ENCODE assay signal across 12 mouse cellular contexts in the genomic region with DNA sequence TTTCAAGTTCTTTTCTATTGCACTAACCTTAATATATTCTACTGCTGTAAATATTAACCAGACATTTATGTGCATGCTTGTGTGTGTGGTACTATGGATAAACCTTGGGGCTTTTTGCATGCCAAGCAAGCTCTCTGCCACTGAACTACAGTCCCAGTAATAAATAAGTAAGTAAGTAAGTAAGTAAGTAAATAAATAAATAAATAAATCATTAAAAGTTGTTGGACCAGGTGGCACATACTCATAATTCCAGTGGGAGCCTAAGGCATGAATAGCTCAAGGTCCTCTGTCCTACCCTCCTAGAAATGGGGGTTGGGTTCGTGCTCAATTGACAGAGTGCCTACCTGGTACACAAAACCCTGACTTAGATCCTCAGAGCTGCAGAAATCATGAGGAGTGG.
"Had no signal": no experiment of that assay in that cellular context is flagged by ENCODE, and none has a peak within 500 bp of the region (broad histone marks: within the 10 kb centered on the region; RNA-seq: fewer than 3 reads in every experiment).

No protein-coding gene starts in this region.

- H3K9ac ChIP-seq: limb, embryonic 12.5 days; liver, embryonic 13.5 days; midbrain, embryonic 13.5 days had no signal

- ATAC-seq: intestine, postnatal 0 days; midbrain, embryonic 13.5 days had no signal

- H3K36me3 ChIP-seq: liver, embryonic 13.5 days; midbrain, embryonic 13.5 days had no signal

- H3K4me1 ChIP-seq: limb, embryonic 12.5 days; midbrain, embryonic 13.5 days had no signal

- H3K4me3 ChIP-seq: limb, embryonic 12.5 days; liver, embryonic 13.5 days; midbrain, embryonic 13.5 days had no signal

- DNase-seq: layer of hippocampus, adult 9-11 months; layer of hippocampus, postnatal 36 days; liver; liver, embryonic 13.5 days; lung, adult 18-20 months; lung, postnatal 36 days; right cerebral cortex, adult 18-20 months; right cerebral cortex, postnatal 25 days; thymus, postnatal 4 days had no signal

- H3K27ac ChIP-seq: limb, embryonic 12.5 days; liver, embryonic 13.5 days; midbrain, embryonic 13.5 days had no signal

- H3K9me3 ChIP-seq: limb, embryonic 12.5 days; liver, embryonic 13.5 days; midbrain, embryonic 13.5 days had no signal

- H3K27me3 ChIP-seq: limb, embryonic 12.5 days; liver, embryonic 13.5 days; midbrain, embryonic 13.5 days had no signal

- H3K4me2 ChIP-seq: limb, embryonic 12.5 days; liver, embryonic 13.5 days; midbrain, embryonic 13.5 days had no signal
